Mouse (Mus musculus) bone marrow macrophage, adult 2 months (primary cell): ENCODE measurements at regions not wholly inside any gene's neighbourhood (a gene's known extent, or its start where the extent isn't known, plus 50 kb on each side); places are given as distances from the start of the nearest gene placed in this dataset.
A peak's percentile ranks its signal among the peaks of the same experiment; 100 is the strongest.
"Not testable (repeated sequence)": the region's sequence is repeated elsewhere in the genome, so short reads cannot be mapped to it uniquely, and the experiment has no call there.

ENCODE experiments used
- H3K27ac ChIP-seq: 2 replicates; pipeline ENCODE4 v1.5.1; 2012; ENCODE audit warnings: low read depth, low read length; ENCODE audit not compliant: insufficient read depth
- H3K4me1 ChIP-seq: 2 replicates; pipeline ENCODE4 v1.6.1; 2012; ENCODE audit warnings: low read length; ENCODE audit not compliant: control insufficient read depth, insufficient read depth
- H3K4me3 ChIP-seq: 2 replicates; pipeline ENCODE4 v1.5.1; 2012; ENCODE audit warnings: mild to moderate bottlenecking, low read length, moderate library complexity; ENCODE audit not compliant: insufficient read depth
- CTCF ChIP-seq: IDR thresholded peaks from 2 replicates; pipeline ENCODE4 v1.5.1; 2012; ENCODE audit warnings: low read depth, mild to moderate bottlenecking, low read length, moderate library complexity
- POLR2A ChIP-seq: IDR thresholded peaks from 2 replicates; pipeline ENCODE4 v1.6.1; 2012; ENCODE audit warnings: mild to moderate bottlenecking, low read depth, low read length, borderline replicate concordance

DNA sequence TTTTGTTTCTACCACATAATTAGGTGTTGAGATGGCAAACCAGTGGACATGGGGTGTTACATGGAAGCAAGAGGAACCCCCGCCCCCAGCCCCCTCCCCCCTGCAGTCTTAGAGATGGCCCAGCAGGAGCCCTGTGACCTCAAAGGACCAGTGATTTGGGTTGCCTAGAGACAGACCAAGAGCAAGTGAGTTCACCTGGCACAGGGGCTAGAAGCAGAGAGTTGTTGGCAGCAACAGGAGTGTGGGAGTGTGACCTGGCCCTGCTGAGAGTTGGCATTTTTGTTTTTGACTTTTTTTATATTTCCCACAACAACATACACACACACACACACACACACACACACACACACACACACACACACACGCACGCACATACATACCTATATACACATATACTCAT lies 987.9 kb downstream of the Cdh18 start:
- H3K27ac ChIP-seq = no peak overlapping the region
- no peak overlapping the region for H3K4me3 ChIP-seq
- TF ChIP-seq CTCF = no peak
- no peak for TF ChIP-seq POLR2A
- no peaks in the 10 kb centered on the region for H3K4me1 ChIP-seq

DNA sequence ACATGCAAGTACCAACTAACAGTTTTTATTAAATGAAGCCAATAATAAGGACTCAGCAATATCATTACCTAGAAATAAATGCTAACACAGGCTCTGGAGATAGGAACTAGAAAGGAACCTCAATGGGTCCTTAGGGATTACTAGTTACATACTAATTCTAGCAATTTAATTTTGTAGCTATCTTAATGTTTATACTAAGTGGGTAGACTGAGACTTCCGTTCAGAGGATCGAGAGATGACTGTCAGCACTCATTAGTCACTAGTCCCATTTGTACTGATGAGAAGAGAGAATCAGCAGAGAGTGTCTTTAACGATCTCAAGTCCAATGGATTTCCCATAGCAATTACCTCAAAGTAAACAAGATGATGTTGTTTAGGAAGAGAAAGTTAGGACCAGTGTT lies 988.6 kb downstream of the Cdh18 start:
- no peak for TF ChIP-seq POLR2A
- no peak for TF ChIP-seq CTCF
- H3K27ac ChIP-seq = no peak overlapping the region
- no peaks in the 10 kb centered on the region for H3K4me1 ChIP-seq

DNA sequence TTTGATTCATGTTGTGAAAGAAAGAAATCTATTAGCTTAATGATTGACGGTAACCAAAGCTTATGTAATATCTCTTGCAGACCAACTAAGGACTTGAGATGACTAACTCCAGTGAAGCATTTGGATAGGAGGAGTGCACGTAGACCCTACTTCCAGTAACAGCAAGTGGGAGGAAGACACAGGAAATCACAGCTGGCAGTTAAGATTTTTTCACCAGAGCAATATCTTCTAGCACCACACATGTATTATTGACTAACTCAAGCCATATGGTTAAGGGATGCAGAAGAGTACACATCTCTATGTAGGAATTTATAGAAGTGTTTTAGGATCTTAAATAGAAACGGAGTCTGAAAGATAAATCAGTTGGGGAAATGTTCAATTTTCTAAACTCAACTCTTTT lies 1011.3 kb downstream of the Cdh18 start:
- Histone ChIP-seq H3K4me3 (no peak overlapping the region), H3K4me1 (no peaks in the 10 kb centered on the region), H3K27ac (no peak overlapping the region)
- TF ChIP-seq CTCF (no peak), POLR2A (no peak)

More for the DNA sequence above, 988.6 kb downstream of the Cdh18 start:
- H3K4me3 ChIP-seq = no peak overlapping the region

DNA sequence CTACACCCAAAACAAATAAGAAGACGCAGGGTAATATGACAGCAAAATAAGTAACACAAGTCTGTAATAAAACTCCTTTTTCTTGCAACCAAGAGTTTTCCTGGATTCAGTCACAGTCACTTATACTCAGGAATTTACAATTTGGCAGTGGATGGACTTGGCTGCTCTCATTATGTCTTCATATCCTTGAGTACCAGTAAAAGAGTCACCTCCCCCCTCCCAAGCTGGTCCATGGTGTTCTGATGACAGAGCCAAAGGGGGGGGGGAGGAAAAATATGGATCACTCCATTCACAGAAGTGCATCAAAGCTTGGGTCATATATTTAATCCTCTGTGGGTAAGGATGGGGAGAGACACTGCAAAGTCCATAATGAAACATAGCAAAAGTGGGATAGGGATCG lies 1013.4 kb downstream of the Cdh18 start:
- no peak for TF ChIP-seq POLR2A
- TF ChIP-seq CTCF = no peak
- Histone ChIP-seq H3K27ac (no peak overlapping the region), H3K4me3 (no peak overlapping the region)

DNA sequence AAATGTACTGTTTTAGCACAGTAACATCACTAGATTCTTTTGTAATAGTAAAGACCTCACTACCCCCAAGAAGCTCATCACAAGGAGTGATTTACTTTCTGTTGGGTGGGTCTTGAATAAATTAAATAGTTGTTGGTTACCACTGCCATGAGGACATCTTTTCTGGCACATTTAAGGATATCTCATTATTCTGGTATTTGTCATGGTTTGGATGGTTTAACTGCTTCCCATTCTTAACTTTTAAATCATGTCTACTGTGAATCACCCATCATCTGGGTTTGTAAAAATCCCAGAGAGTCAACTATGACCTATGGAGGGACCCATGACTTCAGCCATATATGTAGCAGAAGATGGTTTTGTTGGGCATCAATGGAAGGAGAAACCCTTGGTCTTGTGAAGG lies 1016.2 kb downstream of the Cdh18 start:
- H3K4me3 ChIP-seq = no peak overlapping the region
- no peaks in the 10 kb centered on the region for H3K4me1 ChIP-seq
- H3K27ac ChIP-seq = no peak overlapping the region
- TF ChIP-seq POLR2A (no peak), CTCF (no peak)

More for the DNA sequence above, 1013.4 kb downstream of the Cdh18 start:
- no peaks in the 10 kb centered on the region for H3K4me1 ChIP-seq

DNA sequence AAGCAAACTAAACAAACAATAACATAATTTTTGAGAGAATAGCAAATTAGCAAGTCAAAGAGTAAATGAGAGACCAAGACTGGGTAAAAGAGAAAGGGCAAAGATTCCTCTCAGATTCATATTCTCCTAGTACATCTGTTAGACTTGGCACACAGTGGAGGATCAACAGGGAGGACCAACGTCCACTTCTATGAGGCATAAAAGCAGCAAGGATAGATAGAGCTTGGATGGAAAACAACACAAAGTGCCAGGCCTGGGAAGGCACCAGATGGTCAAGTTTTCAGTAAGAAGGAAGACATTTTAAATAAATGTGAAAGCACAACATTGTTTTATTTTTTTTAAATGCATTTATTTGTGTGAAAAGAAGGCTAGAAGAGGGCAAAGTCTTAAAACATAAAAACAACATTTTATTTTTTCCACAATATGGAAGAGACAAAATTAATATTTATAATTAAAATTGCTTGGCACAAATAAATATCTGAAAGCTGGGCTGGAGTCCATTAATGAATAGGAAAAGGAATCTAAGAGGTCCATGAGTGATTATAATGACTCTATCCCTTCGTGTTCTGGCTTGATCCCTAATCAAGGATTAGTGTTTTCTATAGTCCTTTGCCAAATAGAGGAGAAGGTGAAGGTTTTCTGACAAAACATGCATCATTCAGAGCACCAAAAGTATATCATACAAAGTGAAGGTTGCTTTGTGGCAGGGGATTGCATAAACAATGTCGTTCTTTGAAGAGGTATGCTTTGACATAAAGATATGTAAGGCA lies 1018.2 kb downstream of the Cdh18 start:
- no peak for TF ChIP-seq CTCF
- no peak for TF ChIP-seq POLR2A
- Histone ChIP-seq H3K27ac (no peak overlapping the region), H3K4me1 (no peaks in the 10 kb centered on the region), H3K4me3 (no peak overlapping the region)

DNA sequence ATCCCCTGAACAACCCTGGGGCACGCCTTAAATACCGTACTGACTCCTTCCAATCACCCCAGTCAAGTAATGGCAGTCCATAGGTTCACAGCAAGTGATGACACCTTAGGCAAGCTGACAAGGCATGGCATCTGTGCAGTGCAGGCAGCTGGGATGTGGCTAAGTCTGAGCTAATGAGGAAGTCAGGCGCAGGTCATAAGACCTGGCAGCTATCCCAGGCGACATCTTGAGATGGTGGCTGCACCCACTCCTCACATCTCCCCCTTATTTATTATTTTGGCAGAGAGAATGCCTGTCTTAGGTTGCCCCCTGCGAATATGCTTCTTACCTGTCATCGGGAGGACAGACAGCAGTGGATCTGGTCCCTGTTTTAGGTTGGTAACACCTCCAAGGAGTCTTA lies 1019.8 kb downstream of the Cdh18 start:
- not testable (repeated sequence) for H3K4me3 ChIP-seq, H3K27ac ChIP-seq, H3K4me1 ChIP-seq

DNA sequence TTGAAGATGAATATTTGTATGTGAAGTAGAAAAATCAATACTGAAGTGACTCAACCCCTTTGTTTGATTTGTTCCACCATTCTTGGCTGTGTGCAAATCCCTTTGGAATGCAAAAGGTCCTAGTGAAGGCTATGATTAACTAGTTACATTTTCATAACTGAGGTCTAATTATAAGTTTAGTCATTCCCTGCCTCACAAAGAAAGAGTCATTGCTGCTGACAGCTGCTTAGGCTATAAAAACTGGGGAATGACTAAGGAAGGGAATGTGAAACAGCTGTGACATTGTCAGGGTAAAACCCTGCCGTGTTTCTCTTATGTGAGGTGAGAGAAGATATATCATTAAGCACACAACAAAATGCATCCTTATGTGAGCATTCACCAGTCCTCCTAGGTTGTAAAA lies 1033.1 kb downstream of the Cdh18 start:
- Histone ChIP-seq H3K4me1 (no peaks in the 10 kb centered on the region), H3K4me3 (no peak overlapping the region), H3K27ac (no peak overlapping the region)
- TF ChIP-seq CTCF (no peak), POLR2A (no peak)

DNA sequence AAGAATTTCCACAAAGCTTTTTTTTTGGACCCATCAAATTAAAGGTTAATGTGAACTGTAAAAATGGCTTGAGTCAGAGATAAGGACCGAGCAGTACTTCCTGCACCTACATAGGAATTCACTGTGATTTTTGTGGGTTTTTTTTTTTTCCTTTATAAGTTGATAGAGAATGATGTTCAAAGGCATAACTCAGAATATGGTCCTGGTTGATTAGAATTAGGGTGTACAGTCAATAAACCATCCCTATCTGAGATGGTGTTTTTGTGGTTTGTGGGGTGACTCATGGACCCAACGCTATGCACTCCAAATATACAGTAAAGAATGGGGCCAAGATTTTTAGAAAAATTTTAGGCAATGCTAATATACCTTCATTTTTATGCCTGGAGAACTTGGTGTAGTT lies 1041.6 kb downstream of the Cdh18 start:
- Histone ChIP-seq H3K27ac (peak overlapping the region; percentile 69), H3K4me1 (peaks cover 7% of the 10 kb centered on the region), H3K4me3 (no peak overlapping the region)
- TF ChIP-seq CTCF (no peak), POLR2A (no peak)

DNA sequence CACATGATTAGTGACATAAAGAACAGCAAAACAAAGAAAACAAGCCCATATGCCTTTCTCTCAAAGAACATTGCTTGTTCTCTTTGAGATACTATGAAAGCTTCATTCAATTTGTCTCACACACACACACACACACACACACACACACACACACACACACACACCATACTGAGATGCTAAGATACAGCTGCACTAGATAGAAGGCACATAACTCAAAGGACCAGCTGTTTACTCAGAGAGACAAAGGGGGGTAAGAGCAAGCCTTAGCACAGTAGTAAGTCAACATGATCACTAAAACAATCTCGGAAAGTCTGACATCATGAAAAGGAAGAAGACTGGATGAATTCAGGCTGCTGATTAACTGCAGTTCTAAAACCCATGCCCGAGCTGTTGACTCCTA lies 1051.6 kb downstream of the Cdh18 start:
- no peak for TF ChIP-seq POLR2A
- TF ChIP-seq CTCF = no peak
- Histone ChIP-seq H3K4me1 (no peaks in the 10 kb centered on the region), H3K4me3 (no peak overlapping the region), H3K27ac (no peak overlapping the region)
